Mouse (Mus musculus) megakaryocyte-erythroid progenitor cell, adult 5 weeks (primary cell): ENCODE data around the gene Hist1h2bh. TPM values are rescaled to one million over a fixed set of nuclear protein-coding genes. Genes with fewer than 3 reads are reported as not detected.

Source experiments
- polyA plus RNA-seq: library from polyadenylated mRNA; stranded (reverse); fragments of >175 nt; gene quantifications from 2 replicates; pipeline ENCODE4 v1.2.3, GENCODE M21; 2012

Hist1h2bh gene
- polyA plus RNA-seq, 1 experiment = 3.3 TPM

Other genes with a start within 250 kb of the Hist1h2bh start
- 0.45 and 1.00 TPM in 2 replicates for gene Zfp322a, start 174.2 kb downstream of the Hist1h2bh start, polyA plus RNA-seq
- gene Abt1, start 119.5 kb downstream of the Hist1h2bh start, polyA plus RNA-seq = 10.5 and 13.8 TPM in 2 replicates
- gene Btn1a1, start 77.5 kb downstream of the Hist1h2bh start, polyA plus RNA-seq = not detected in 2 replicates
- gene Btn2a2, start 54.5 kb downstream of the Hist1h2bh start, polyA plus RNA-seq = not detected in 2 replicates
- gene Hist1h4h, start 12.3 kb downstream of the Hist1h2bh start, polyA plus RNA-seq = 33.5 and 38.6 TPM in 2 replicates
- gene Hist1h2af, start 9.5 kb downstream of the Hist1h2bh start, polyA plus RNA-seq = 81.4 and 86.9 TPM in 2 replicates
- 19.0 and 22.6 TPM in 2 replicates for gene Hist1h3g, start 8.0 kb downstream of the Hist1h2bh start, polyA plus RNA-seq
- gene Hist1h3f, start 660 bp upstream of the Hist1h2bh start, polyA plus RNA-seq = 5.5 and 6.8 TPM in 2 replicates
- gene Hist1h4f, start 8.3 kb upstream of the Hist1h2bh start, polyA plus RNA-seq = 13.2 and 18.3 TPM in 2 replicates
- gene Hist1h1d, start 9.9 kb upstream of the Hist1h2bh start, polyA plus RNA-seq = 0.77 and 1.7 TPM in 2 replicates
- gene Hist1h3e, start 19.0 kb upstream of the Hist1h2bh start, polyA plus RNA-seq = 18.9 and 21.1 TPM in 2 replicates
- 16.2 and 16.7 TPM in 2 replicates for gene Hist1h2ae, start 27.8 kb upstream of the Hist1h2bh start, polyA plus RNA-seq
- 46.4 and 66.4 TPM in 2 replicates for gene Hist1h2bg, start 28.0 kb upstream of the Hist1h2bh start, polyA plus RNA-seq
- gene Hist1h2bf, start 30.8 kb upstream of the Hist1h2bh start, polyA plus RNA-seq = 3.1 and 11.2 TPM in 2 replicates
- gene Hist1h2ad, start 31.0 kb upstream of the Hist1h2bh start, polyA plus RNA-seq = 5.5 and 5.7 TPM in 2 replicates
- gene Hist1h3d, start 32.4 kb upstream of the Hist1h2bh start, polyA plus RNA-seq = 6.4 and 7.1 TPM in 2 replicates
- 9.9 and 17.2 TPM in 2 replicates for gene Hist1h4d, start 38.2 kb upstream of the Hist1h2bh start, polyA plus RNA-seq
- gene Hist1h2be, start 77.7 kb upstream of the Hist1h2bh start, polyA plus RNA-seq = 0.79 and 1.1 TPM in 2 replicates
- 9.0 and 14.7 TPM in 2 replicates for gene Hist1h1e, start 79.2 kb upstream of the Hist1h2bh start, polyA plus RNA-seq
- gene Hist1h2ac, start 140.6 kb upstream of the Hist1h2bh start, polyA plus RNA-seq = 7.2 TPM in 2 replicates
- 66.3 and 70.6 TPM in 2 replicates for gene Hist1h2bc, start 140.8 kb upstream of the Hist1h2bh start, polyA plus RNA-seq
- gene Hist1h1t, start 152.4 kb upstream of the Hist1h2bh start, polyA plus RNA-seq = 0.27 TPM in 1 of 2 replicates, not detected in the other
- 4.5 and 10.6 TPM in 2 replicates for gene Hist1h4c, start 155.1 kb upstream of the Hist1h2bh start, polyA plus RNA-seq
- gene Hfe, start 167.5 kb upstream of the Hist1h2bh start, polyA plus RNA-seq = 8.0 and 15.2 TPM in 2 replicates
- 100 and 116 TPM in 2 replicates for gene Hist1h1c, start 195.4 kb upstream of the Hist1h2bh start, polyA plus RNA-seq
- 20.1 and 23.0 TPM in 2 replicates for gene Hist1h3c, start 202.2 kb upstream of the Hist1h2bh start, polyA plus RNA-seq
- 11.2 and 22.3 TPM in 2 replicates for gene Hist1h2bb, start 203.3 kb upstream of the Hist1h2bh start, polyA plus RNA-seq
- gene Hist1h2ab, start 207.7 kb upstream of the Hist1h2bh start, polyA plus RNA-seq = 17.6 and 35.4 TPM in 2 replicates
- 9.2 and 14.4 TPM in 2 replicates for gene Hist1h3b, start 208.9 kb upstream of the Hist1h2bh start, polyA plus RNA-seq
- gene Hist1h4b, start 213.6 kb upstream of the Hist1h2bh start, polyA plus RNA-seq = 13.8 and 16.1 TPM in 2 replicates
- 16.8 and 23.1 TPM in 2 replicates for gene Hist1h4a, start 217.8 kb upstream of the Hist1h2bh start, polyA plus RNA-seq
- 21.7 and 27.6 TPM in 2 replicates for gene Hist1h3a, start 219.0 kb upstream of the Hist1h2bh start, polyA plus RNA-seq
- 1.2 and 3.7 TPM in 2 replicates for gene Hist1h1a, start 220.3 kb upstream of the Hist1h2bh start, polyA plus RNA-seq
- gene Trim38, start 226.5 kb upstream of the Hist1h2bh start, polyA plus RNA-seq = 0.08 TPM in 1 of 2 replicates, not detected in the other